Mouse (Mus musculus): Measurements from ENCODE around the gene Susd5. TPM values are rescaled to one million over a fixed set of nuclear protein-coding genes. Genes with fewer than 3 reads are reported as not detected.

The Susd5 gene
- polyA plus RNA-seq, 1 experiment from 2014 or later, result not detected

- no peaks in the 10 kb centered on the region for H3K36me3 ChIP-seq
- H3K9ac ChIP-seq, result peak overlapping the region; percentile 56
- DNase-seq (peak; percentile 82), ATAC-seq (ENCODE audit: low read depth) (peak; percentile 95)
- no peak overlapping the region for H3K27ac ChIP-seq
- H3K4me3 ChIP-seq (replicated peaks), result peak overlapping the region; percentile 66
- H3K9me3 ChIP-seq (replicated peaks), result no peaks in the 10 kb centered on the region
- 1% methylated on average over 52 of the region's 52 CpGs for WGBS (ENCODE audit: insufficient replicate concordance)
- H3K4me1 ChIP-seq (replicated peaks), result peaks cover 17% of the 10 kb centered on the region
- peak overlapping the region; percentile 88 for H3K4me2 ChIP-seq
- peaks cover 37% of the 10 kb centered on the region for H3K27me3 ChIP-seq
These were observed 30.5 kb upstream of the Susd5 start for GRCm38 (mm10) chr9:114026261-114026934.

GRCm38 (mm10) chr9:114040945-114041344, 16.0 kb upstream of the Susd5 start:
- Histone ChIP-seq H3K4me3 (replicated peaks) (no peak overlapping the region), H3K9me3 (replicated peaks) (no peaks in the 10 kb centered on the region), H3K27me3 (no peaks in the 10 kb centered on the region), H3K4me2 (no peak overlapping the region), H3K36me3 (no peaks in the 10 kb centered on the region), H3K27ac (no peak overlapping the region), H3K4me1 (replicated peaks) (no peaks in the 10 kb centered on the region), H3K9ac (no peak overlapping the region)
- ATAC-seq (ENCODE audit: low read depth) (no peak), DNase-seq (no peak)
- WGBS (ENCODE audit: insufficient replicate concordance), result 58% methylated on average over 4 of the region's 4 CpGs

- H3K4me3 ChIP-seq (replicated peaks), result no peak overlapping the region
- H3K27ac ChIP-seq, result no peak overlapping the region
- no peak overlapping the region for H3K4me2 ChIP-seq
- H3K27me3 ChIP-seq, result no peaks in the 10 kb centered on the region
- ATAC-seq (ENCODE audit: low read depth) (no peak), DNase-seq (no peak)
- H3K36me3 ChIP-seq, result no peaks in the 10 kb centered on the region
- no peak overlapping the region for H3K9ac ChIP-seq
- no peaks in the 10 kb centered on the region for H3K4me1 ChIP-seq (replicated peaks)
- 56% methylated on average over 6 of the region's 6 CpGs for WGBS (ENCODE audit: insufficient replicate concordance)
- no peaks in the 10 kb centered on the region for H3K9me3 ChIP-seq (replicated peaks)
These were observed 14.4 kb upstream of the Susd5 start for GRCm38 (mm10) chr9:114042490-114042889.

- Histone ChIP-seq H3K4me2 (no peak overlapping the region), H3K27ac (no peak overlapping the region), H3K36me3 (no peaks in the 10 kb centered on the region), H3K27me3 (no peaks in the 10 kb centered on the region), H3K9ac (no peak overlapping the region), H3K4me1 (replicated peaks) (no peaks in the 10 kb centered on the region), H3K4me3 (replicated peaks) (no peak overlapping the region), H3K9me3 (replicated peaks) (no peaks in the 10 kb centered on the region)
- WGBS (ENCODE audit: insufficient replicate concordance), result 43% methylated on average over 3 of the region's 3 CpGs
- ATAC-seq (ENCODE audit: low read depth) (no peak), DNase-seq (no peak)
These were observed 12.5 kb upstream of the Susd5 start for GRCm38 (mm10) chr9:114044446-114044845.

GRCm38 (mm10) chr9:114046028-114046427, 10.9 kb upstream of the Susd5 start, which contains the start of gene Fbxl2:
Fbxl2 (minus strand) TSS chr9:114046191.
- no peak within 1 kb of the TSS for H3K9ac ChIP-seq
- H3K27me3 ChIP-seq, result no peaks in the 10 kb centered on the region
- no peak within 1 kb of the TSS for H3K4me3 ChIP-seq (replicated peaks)
- no peaks in the 10 kb centered on the region for H3K4me1 ChIP-seq (replicated peaks)
- no peaks in the 10 kb centered on the region for H3K9me3 ChIP-seq (replicated peaks)
- H3K4me2 ChIP-seq, result no peak within 1 kb of the TSS
- no peak for ATAC-seq (ENCODE audit: low read depth)
- no peak within 1 kb of the TSS for H3K27ac ChIP-seq
- DNase-seq, result no peak
- no peaks in the 10 kb centered on the region for H3K36me3 ChIP-seq
- 72% methylated on average over 10 of the region's 10 CpGs for whole genome bisulfite sequencing (ENCODE audit: insufficient replicate concordance)

GRCm38 (mm10) chr9:114046676-114047075, 10.3 kb upstream of the Susd5 start:
- ATAC-seq (ENCODE audit: low read depth), result no peak
- H3K9ac ChIP-seq, result no peak overlapping the region
- no peak for DNase-seq
- no peaks in the 10 kb centered on the region for H3K36me3 ChIP-seq
- no peaks in the 10 kb centered on the region for H3K4me1 ChIP-seq (replicated peaks)
- H3K4me3 ChIP-seq (replicated peaks), result no peak overlapping the region
- H3K9me3 ChIP-seq (replicated peaks), result no peaks in the 10 kb centered on the region
- H3K27ac ChIP-seq, result no peak overlapping the region
- 67% methylated on average over 7 of the region's 7 CpGs for WGBS (ENCODE audit: insufficient replicate concordance)
- no peak overlapping the region for H3K4me2 ChIP-seq
- no peaks in the 10 kb centered on the region for H3K27me3 ChIP-seq

- ATAC-seq (ENCODE audit: low read depth), result no peak
- 67% methylated on average over 7 of the region's 7 CpGs for WGBS (ENCODE audit: insufficient replicate concordance)
These were observed 6.8 kb upstream of the Susd5 start for GRCm38 (mm10) chr9:114050106-114050505.

GRCm38 (mm10) chr9:114050778-114051177, 6.2 kb upstream of the Susd5 start:
- no peak for DNase-seq
- H3K4me2 ChIP-seq, result no peak overlapping the region
- no peak overlapping the region for H3K27ac ChIP-seq
- H3K4me1 ChIP-seq (replicated peaks), result no peaks in the 10 kb centered on the region
- H3K9ac ChIP-seq, result no peak overlapping the region
- no peaks in the 10 kb centered on the region for H3K9me3 ChIP-seq (replicated peaks)
- H3K4me3 ChIP-seq (replicated peaks), result no peak overlapping the region
- no peak for ATAC-seq (ENCODE audit: low read depth)
- 75% methylated on average over 16 of the region's 16 CpGs for WGBS (ENCODE audit: insufficient replicate concordance)
- peaks cover 8% of the 10 kb centered on the region for H3K27me3 ChIP-seq
- no peaks in the 10 kb centered on the region for H3K36me3 ChIP-seq

More at GRCm38 (mm10) chr9:114050106-114050505, 6.8 kb upstream of the Susd5 start:
- no peaks in the 10 kb centered on the region for H3K4me1 ChIP-seq (replicated peaks)
- no peak overlapping the region for H3K9ac ChIP-seq
- H3K36me3 ChIP-seq, result no peaks in the 10 kb centered on the region
- no peak overlapping the region for H3K4me2 ChIP-seq
- DNase-seq, result no peak
- no peaks in the 10 kb centered on the region for H3K9me3 ChIP-seq (replicated peaks)
- H3K27ac ChIP-seq, result no peak overlapping the region
- H3K27me3 ChIP-seq, result peaks cover under 1% of the 10 kb centered on the region
- no peak overlapping the region for H3K4me3 ChIP-seq (replicated peaks)

- no peak for DNase-seq
- WGBS (ENCODE audit: insufficient replicate concordance), result 64% methylated on average over 4 of the region's 4 CpGs
These were observed 4.9 kb upstream of the Susd5 start for GRCm38 (mm10) chr9:114052031-114052430.

GRCm38 (mm10) chr9:114052866-114053265, 4.1 kb upstream of the Susd5 start:
- Histone ChIP-seq H3K36me3 (no peaks in the 10 kb centered on the region), H3K27ac (no peak overlapping the region), H3K27me3 (peaks cover 29% of the 10 kb centered on the region), H3K9ac (no peak overlapping the region), H3K4me2 (no peak overlapping the region), H3K9me3 (replicated peaks) (no peaks in the 10 kb centered on the region), H3K4me1 (replicated peaks) (no peaks in the 10 kb centered on the region), H3K4me3 (replicated peaks) (no peak overlapping the region)
- ATAC-seq (ENCODE audit: low read depth) (no peak), DNase-seq (no peak)
- 58% methylated on average over 6 of the region's 6 CpGs for whole genome bisulfite sequencing (ENCODE audit: insufficient replicate concordance)

More at GRCm38 (mm10) chr9:114052031-114052430, 4.9 kb upstream of the Susd5 start:
- H3K27ac ChIP-seq, result no peak overlapping the region
- no peak overlapping the region for H3K4me2 ChIP-seq
- no peak overlapping the region for H3K9ac ChIP-seq
- H3K9me3 ChIP-seq (replicated peaks), result no peaks in the 10 kb centered on the region
- peaks cover 20% of the 10 kb centered on the region for H3K27me3 ChIP-seq
- no peaks in the 10 kb centered on the region for H3K4me1 ChIP-seq (replicated peaks)
- H3K36me3 ChIP-seq, result no peaks in the 10 kb centered on the region
- ATAC-seq (ENCODE audit: low read depth), result no peak
- no peak overlapping the region for H3K4me3 ChIP-seq (replicated peaks)

GRCm38 (mm10) chr9:114068494-114069053, 11.6 kb downstream of the Susd5 start:
- Histone ChIP-seq H3K4me3 (replicated peaks) (no peak overlapping the region), H3K36me3 (no peaks in the 10 kb centered on the region), H3K27ac (no peak overlapping the region), H3K27me3 (no peaks in the 10 kb centered on the region), H3K4me2 (no peak overlapping the region), H3K9me3 (replicated peaks) (no peaks in the 10 kb centered on the region), H3K4me1 (replicated peaks) (no peaks in the 10 kb centered on the region), H3K9ac (no peak overlapping the region)
- WGBS (ENCODE audit: insufficient replicate concordance), result 52% methylated on average over 12 of the region's 12 CpGs
- no peak for DNase-seq
- ATAC-seq (ENCODE audit: low read depth), result no peak

GRCm38 (mm10) chr9:114069372-114069771, 12.4 kb downstream of the Susd5 start:
- H3K9ac ChIP-seq, result no peak overlapping the region
- H3K36me3 ChIP-seq, result no peaks in the 10 kb centered on the region
- WGBS (ENCODE audit: insufficient replicate concordance), result 49% methylated on average over 6 of the region's 6 CpGs
- H3K9me3 ChIP-seq (replicated peaks), result no peaks in the 10 kb centered on the region
- H3K4me2 ChIP-seq, result no peak overlapping the region
- H3K4me1 ChIP-seq (replicated peaks), result no peaks in the 10 kb centered on the region
- ATAC-seq (ENCODE audit: low read depth), result no peak
- DNase-seq, result no peak
- H3K27ac ChIP-seq, result no peak overlapping the region
- no peak overlapping the region for H3K4me3 ChIP-seq (replicated peaks)
- no peaks in the 10 kb centered on the region for H3K27me3 ChIP-seq

Data from liver, embryonic 13.5 days (tissue).